Mouse (Mus musculus) frontal cortex, postnatal 10 days (tissue): ENCODE data around the gene Zfp846.
"Not testable (repeated sequence)": the region's sequence is repeated elsewhere in the genome, so short reads cannot be mapped to it uniquely, and the experiment has no call there.

Experiments used
- DNase-seq, 2 experiments: peaks; one replicate each; pipeline ENCODE4 v3.0.0; 2022; ENCODE audit warnings: low spot score in 2 of 2, mixed read lengths in 1 of 2

Zfp846 gene

DNA sequence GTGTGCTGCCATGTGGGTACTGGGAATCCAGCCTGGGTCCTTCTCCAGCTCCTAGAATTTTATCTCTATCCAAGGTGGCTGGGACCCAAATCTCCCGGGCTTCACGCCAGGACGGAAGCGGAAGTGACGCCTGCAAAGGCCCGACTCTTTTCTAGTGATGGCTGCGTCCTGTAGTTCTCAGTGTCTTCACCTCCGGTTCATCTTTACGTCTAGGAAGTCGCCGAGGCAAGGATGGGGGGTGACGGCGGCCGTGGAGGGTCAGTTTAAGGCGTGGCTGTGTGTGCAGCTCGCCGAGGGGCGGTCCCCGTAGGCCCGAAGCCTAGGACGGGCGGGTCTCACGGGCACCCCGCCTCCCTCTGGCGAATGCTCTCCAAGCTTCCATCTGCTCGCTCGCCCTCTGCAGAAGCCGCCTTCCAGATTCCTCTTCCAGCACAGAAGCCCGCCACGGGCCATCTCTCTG lies at the start of gene Zfp846:
TSS of gene Zfp846 (plus strand) at position 117 of the 460 bp plus-strand sequence.
- DNase-seq: peak; percentile 99

DNA sequence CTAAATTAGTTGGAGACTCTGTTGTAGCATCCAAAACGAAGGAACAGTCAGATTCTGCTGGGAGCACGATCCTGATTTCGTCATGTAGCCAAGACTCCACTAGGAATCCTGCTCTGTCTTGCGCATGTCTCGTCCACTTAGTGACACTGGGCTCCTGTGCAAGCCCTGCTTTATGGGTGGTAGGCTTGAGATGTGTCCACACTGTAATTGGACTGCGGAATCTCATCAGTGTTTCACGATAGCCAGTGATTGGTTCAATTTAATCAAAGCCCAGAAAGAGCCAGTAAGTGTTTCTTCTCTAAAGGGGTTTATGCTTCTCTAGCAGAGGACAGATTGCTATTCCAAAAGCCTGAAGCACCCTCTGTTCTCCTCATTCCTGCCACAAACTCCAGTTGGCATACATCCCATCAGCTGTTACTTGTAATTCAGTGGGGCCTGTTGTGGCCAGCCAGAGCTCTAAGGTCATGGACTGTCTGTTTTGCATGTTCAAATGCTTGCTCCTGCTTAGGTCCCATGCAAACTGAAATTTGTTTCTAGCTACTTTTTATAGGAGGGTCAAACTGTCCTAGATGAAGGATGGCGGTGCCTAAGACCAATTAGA lies 46.7 kb upstream of the Zfp846 start:
- DNase-seq: peak in 1 of 2 experiments; percentile 30

DNA sequence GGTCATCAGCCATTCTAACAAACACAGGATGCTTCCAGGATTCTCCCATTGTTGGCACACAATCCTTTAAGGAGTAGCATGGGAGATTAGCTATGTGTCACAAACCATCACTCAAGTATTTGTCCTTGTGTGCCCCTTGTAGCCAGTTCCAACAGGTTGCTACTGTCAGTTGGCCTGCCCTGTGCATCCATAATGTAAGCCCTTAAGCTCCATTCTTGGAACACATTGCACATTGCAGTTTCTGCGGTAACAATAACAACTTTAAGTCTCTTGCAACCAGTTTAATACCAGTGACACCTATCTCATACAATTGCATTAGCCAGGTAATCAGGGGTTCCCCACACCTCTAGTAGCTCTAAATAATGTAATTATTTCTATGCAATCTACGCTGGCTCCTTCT lies 44.5 kb upstream of the Zfp846 start:
- no peak for DNase-seq

DNA sequence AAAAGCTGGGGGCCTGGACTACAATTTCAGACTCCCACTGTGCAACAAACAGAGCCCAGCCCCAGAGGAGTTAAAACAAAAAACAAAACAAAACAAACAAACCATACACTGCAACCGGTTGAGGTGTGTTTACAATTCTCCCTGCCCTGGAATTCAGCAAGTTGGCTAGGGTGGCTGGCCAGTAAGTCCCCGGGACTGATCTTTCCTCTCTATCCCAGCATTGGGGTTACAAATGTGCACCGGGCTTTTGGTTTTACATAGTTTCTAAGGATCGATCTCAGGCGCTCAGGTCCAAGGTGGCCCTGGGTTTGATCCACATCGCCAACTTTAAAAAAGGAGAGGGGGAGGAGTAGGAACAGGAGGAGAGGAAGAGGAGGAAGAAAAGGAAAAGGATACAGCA lies 37.6 kb upstream of the Zfp846 start:
- no peak for DNase-seq

DNA sequence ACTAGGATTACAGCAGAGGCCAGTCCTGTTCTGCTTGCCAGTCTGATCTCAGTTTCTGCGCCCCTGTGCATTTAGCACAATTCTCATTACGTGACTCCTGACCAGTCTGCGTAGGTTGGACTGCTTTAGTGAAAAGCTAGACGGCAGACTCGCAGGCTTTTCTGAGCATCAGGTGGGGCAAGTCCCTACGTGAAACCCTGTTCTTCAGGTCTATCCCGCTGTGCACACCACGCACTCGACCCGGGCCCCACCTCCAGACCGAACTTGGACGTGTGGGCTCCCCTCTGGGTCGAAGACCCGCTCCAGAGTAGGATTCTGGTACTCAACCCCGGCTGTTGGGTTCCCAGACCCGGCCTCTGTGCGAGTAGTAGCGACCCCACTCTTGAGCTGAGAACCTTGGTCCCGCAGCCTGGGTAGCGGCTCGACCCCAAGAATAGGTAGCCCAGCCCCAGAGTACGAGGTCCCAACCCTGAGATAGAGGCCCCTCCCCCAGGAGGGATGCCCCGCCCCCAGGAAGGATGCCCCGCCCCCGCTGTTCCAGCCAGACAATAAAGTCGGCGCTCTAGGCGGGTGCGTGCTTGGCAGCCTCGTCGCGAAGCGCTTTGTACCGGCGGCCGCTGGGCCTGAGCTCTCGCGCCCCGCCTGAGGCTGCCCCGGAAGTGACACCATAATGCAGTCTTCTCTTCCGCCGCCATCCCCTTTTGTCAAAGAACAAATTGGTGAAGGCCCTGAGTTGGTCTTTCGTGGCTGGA lies 36.8 kb upstream of the Zfp846 start:
- DNase-seq: peak; percentile 66 to 78

DNA sequence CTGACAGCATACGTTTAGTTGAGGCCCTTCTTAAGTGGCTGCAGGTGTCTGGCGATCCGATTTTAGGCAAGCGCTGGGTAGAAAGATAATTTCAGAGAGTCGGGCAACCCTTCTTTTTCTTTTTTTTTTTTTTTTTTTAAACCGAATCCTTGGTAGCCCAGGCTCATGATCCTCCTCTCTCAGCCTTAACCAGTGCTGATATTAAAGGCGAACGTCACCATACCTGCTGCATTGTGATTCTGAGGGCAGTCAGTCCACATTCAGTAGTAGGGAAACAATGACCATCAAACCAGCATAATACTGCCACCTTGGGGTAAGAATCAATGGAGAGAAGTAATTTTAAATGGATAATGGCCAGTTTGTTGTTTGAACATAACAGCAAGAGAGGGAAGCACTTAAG lies 35.9 kb upstream of the Zfp846 start:
- DNase-seq: no peak

DNA sequence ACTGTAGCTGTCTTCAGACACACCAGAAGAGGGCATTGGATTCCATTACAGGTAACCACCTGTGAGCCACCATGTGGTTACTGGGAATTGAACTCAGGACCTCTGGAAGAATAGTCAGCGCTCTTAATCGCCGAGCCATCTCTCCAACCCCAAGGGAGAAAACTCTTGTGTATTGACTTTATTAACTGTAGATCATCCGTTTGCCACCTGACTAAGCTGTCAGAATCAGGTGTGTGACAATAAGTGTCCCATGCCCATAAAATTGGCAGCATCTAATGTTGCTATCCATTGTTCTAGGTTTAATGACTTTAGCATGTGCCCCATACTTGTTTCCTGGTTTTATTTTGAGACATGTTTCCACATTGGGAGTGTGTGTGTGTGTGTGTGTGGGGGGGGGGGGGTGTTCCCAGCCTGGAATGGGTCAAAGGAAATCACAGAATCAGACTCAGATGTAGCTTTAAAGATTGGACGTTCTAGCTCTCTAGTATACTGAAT lies 29.3 kb upstream of the Zfp846 start:
- no peak for DNase-seq

DNA sequence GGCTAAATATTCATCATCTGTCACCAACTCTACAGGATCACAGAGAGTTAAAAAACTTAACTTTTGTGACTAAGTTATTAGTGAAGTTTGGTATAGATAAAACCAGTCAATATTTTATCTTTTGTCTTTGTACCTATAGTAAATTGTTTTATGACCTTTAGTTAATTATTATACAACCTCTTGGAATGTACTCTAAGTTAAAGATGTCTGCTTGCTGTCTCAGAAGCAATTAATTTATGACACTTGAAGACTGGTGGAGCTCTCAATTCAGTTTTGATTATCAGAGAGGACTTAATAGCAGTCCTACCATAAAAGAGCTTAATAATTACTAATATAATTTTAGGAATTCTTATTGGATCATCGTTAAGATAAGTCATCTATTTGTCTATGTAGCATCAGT lies 28.4 kb upstream of the Zfp846 start:
- DNase-seq: no peak

DNA sequence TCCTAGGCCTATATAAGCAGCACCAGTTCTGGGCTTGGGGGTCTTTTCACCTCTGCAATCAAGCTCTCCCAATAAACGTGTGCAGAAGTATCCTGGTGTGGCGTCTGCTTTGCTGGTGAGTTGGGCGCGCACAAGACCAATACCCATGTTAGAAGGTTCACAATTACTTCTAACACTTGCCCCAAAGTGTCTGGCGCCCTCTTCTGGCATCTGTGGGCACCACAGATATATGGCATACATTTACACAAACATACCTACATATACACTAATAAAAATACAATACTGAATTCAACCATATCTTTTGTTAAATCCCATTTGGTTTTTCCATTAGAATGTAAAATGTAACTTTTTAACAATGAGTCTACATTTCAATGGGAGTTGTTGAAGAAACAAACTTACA lies 18.9 kb upstream of the Zfp846 start:
- DNase-seq: no peak

DNA sequence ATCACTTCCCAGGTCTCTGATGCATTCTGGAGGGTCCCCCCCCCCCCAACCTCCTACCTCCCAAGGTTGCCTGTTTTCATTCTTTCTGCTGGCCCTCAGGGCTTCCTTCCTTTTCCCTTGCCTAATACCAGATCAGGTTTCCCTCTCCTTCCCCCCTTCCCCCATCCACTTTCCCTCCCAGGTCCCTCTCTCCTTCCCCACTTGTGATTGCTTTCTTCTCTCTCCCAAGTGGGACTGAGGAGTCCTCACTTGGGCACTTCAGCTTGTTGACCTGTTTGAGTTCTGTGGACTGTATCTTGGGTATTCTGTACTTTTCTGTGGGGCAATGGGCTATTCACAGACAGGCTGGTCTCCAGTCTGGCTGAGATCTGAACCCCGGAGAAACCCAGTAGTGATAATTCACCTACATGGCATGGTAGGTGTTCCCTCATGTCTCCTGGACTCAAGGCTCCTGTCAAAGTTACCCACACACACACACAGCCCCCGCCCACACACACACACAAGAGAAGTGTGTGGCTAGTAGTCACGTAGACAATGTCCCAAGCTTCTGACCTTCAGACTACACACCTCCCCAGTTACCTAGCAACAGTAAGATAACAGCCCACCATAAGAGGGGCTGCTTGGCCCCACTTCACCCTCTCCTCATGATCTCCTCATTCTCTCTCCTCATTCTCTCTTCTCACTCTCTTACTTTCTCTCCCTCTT lies 15.6 kb upstream of the Zfp846 start:
- DNase-seq: not testable (repeated sequence)

DNA sequence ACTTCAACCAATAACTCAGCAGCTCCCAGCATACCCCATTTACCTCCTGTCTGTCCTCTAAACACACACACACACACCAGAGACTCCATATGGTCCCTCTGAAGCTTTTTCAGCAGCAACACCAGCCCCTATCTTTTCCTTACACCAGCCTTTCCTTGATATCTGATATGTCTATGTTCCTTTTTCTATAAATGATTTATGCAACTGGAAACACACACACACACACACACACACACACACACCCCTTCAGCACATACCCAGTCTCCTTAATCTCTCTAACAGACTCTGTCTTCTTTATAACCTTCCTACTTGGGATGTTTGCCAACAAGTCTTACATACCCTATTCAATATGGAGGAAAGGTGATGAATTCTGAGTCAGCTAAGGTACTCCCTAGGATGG lies 10.0 kb upstream of the Zfp846 start:
- no peak for DNase-seq

DNA sequence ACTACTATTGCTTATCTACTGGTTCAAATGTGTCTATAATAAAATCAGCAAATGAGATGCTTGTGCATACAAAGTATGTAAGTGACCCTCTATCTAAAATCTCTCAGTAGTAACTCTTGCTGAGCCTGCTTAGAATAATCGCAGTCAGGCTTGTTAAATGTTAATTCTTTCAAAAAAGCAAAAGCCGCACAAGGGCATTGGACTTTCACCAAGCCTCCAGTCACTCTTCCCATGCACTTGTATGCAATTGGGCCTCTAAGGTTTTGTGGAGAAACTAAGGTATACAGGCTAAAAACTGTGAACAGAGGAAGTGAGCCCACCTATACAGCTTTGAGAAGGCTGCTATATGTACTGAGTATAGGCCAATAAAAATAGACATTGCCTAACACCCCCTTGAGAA lies 4.5 kb upstream of the Zfp846 start:
- no peak for DNase-seq

DNA sequence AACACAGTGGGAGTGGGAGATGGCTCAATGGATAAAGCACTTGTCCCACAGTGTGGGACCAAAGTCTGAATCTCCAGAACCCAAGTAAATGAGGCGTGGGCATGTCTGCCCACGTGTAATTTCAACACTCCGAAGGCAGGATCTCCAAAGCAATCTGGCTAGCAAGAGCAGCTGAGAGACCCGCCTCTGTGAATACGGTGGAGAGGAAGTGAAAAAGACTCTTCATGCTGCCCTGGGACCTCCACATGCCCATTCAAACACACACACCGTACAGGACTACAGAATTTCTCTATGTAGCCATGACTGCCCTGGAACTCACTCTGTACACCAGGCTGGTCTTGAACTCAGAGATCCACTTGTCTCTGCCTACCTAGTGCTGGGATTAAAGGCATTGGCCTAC lies 20.2 kb downstream of the Zfp846 start:
- DNase-seq: no peak

DNA sequence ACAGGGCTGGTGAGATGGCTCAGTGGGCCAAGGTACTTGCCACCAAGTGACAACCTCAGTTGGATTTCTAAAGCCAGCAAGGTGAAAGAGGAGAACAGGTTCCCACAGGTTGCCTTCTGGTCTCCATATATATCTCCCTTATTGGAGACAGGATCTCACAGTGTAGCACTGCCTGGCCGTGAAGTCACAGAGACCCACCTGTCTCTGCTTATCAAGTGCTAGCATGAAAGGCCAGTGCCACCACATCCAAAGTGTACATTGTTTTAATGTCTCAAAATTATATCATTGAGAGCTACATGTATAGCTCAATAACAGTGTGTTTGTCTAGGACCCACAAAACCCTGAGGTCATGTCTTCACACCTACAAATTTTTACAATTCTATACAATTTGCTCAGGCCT lies 25.2 kb downstream of the Zfp846 start:
- DNase-seq: no peak

DNA sequence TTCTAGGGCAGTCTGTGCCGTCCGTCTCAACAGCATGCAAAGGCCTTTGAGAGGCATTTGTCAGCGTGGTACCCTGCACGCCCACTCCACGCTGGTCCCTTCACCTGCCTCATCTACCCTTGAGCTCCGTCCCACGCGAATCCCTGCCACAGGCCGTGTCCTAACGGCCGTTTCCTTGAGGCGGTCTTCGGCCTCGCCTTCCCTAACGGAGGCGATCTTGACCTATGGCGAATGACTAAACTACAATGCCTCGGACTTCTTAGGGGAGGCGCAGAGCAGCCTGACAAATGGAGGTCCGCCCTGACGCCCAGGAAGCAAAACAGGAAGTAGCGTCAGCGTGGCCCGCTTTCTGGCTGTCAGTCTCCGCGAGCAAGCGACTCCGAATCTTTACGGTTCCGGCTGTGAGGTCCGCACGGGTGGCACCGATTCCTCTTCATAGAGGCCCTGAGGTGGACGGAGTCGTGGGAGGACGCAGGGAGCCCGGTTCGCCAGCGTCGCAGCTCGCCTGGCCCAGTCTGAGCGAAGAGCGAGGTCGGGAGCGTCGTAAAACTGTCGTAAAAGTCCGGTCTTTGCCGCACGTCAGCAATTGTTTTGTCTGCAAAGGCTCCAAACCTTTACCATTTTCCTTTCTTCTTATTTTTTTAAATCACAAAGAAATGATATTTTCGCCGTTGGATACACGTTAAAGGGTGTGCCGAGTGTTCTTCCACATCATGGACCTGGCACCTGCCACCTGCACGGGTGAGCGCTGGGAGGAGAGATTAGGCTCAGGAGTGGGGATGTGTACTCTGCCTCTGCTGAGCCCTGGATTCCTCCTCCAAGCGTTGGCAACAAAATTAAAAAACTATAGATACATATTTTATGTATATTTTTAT lies 26.2 kb downstream of the Zfp846 start:
- DNase-seq: peak; percentile 75 to 85

DNA sequence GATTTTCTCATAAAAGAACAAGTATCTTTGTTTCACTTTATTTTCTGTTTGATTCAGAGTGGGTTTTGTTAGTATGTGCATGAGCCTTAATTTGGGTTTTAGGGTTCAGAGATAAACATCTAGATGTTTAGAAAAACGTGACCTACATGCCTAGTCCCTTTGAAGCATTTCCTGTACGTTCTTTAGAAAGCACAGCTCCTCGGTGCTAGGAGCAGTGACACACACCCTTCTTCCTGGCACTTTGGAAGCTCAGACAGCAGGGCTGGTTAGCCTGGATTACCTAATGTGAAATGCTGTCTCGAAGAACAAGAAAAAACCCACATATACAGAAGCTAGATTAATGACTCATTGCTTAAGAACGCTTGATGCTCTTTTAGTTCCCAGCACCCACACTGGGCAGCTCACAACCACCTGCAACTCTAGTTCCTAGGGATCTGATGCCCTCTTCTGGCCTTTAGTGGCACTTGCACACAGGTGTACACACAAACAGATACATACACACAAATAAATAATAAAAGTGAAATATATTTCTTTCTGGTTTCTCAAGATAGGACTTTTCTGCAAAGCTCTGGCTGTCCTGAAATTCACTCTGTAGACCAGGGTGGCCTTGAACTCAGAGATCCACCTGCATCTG lies 28.9 kb downstream of the Zfp846 start:
- no peak for DNase-seq

DNA sequence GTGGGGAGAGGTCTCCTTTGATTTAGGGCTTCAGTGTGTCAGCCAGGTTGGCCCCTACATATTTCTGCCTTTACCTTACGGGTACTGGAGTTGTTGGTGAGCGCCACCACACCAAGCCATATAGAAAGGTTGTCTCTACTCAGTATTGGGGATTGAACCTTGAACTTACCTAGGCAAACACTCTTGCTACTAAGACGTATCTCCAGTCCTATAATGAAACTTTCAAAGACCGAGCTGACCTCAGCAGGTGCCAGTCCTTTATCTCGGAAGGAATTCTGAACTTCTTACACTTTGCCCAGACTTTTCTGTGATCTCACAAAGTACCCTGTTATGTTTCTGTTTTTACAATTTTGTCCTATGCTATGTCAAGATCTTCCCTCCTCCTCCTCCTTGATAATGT lies 30.9 kb downstream of the Zfp846 start:
- no peak for DNase-seq

DNA sequence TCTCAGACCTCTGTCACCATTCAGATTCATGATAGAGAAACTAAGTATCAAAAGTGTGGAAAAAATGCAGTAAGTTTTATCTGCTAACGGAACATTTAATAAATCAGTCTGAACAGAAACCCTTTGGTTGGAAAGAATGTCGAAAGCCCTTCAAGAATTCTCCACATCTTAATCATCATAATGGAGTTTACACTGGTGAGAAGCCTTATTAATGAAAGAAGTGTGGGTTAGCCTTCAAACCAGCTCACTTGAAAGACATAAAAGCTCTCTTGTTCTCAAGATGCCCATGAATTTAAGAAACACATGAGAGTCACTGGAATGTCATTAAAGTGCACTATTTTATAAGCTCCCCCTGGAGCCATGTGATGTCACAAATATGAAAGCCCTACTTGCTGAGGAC lies 35.6 kb downstream of the Zfp846 start:
- DNase-seq: no peak

DNA sequence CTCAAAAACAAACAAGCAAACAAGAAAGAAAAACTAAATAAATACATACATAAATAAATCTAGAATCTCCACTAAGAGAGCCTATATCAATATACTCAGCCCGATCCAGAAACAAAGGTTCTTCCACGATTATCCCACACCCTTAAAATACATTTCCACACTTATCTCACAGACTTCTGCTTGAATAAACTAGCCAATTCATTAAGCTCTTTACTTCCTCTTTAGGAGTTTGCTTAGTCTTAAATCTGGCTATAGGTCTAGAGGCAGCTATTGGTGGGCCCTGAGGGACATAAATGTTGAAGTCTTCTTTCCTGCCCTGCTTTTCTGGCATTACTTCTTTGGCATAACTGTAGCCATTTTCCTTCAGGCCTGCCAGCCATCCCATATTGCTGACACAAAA lies 50.2 kb downstream of the Zfp846 start:
- DNase-seq: no peak

DNA sequence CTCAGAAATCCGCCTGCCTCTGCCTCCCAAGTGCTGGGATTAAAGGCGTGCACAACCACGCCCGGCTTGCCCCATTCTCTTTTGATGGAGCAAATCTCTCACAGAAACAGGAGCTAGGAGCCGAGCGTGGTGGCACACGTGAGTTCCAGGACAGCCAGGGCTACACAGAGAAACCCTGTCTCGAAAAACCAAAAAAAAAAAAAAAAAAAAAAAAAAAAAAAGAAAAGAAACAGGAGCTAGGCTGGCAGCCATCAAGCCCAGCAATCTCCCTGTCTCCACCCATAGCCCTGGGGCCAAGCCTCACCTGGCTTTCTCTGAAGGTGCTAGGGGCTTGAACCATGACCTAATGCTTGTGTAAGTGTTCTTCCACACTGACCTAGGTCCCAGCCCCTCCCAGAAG lies 54.6 kb downstream of the Zfp846 start:
- DNase-seq: not testable (repeated sequence)

DNA sequence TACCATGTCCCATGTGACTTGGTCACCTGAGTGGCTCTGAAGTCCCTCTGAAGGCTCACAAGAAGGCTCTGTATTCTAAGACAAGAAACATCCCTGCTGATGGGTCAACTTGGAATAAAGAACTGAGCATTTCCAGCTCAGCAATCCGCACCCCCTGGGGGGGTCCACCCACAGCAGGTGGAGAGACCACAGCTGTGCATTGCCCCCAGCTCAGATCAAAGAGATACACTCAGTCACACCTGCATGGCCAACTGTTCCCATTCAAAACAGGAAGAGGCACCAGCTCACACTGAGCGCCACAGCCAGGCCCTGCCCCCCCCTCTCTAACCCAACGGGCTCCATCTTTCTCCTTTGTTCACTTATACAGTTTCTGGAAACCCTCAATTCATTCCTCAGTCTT lies 55.2 kb downstream of the Zfp846 start:
- no peak for DNase-seq
